In the genomic region with DNA sequence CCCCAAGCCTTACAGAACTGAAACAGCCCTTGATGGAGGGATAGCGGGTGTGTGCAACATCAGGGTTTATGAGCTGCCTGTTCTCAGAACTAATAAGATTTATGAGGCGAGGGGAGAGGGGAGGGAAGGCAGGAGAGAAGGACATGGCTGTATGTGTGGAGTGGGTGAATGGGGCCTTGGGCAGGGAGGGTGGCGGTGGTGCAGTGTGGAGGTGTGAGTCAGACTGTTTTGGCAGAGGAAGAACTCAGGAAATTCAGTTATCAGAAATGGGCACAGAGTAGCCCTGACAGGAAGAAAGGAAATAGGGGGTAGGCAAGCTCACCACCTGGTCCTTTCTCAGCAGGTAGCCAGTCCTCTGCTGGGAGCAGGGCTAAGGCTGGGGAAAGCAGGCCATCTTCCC, we compare ENCODE assay signal across 10 mouse cellular contexts. TPM values are rescaled to one million over a fixed set of nuclear protein-coding genes. Genes with fewer than 3 reads are reported as not detected.
A peak's percentile ranks its signal among the peaks of the same experiment; 100 is the strongest.
DNase-seq lines count a peak whose midpoint lies in the region; ATAC-seq and TF ChIP-seq lines count a peak whose summit lies in the region.
"Had no signal": no experiment of that assay in that cellular context is flagged by ENCODE, and none has a peak within 500 bp of the region (broad histone marks: within the 10 kb centered on the region; RNA-seq: fewer than 3 reads in every experiment).

No protein-coding gene starts in this region.

- ATAC-seq in kidney, embryonic 15.5 days (replicated peaks; ENCODE audit: low FRiP score), result 0 out of 2 replicates have a peak, but pooled peaks have one; percentile 56
- ATAC-seq in forebrain, embryonic 14.5 days, result no peak

- H3K9me3 ChIP-seq in kidney, embryonic 15.5 days (replicated peaks), result no peaks in the 10 kb centered on the region
- H3K9me3 ChIP-seq in forebrain, embryonic 14.5 days (replicated peaks; ENCODE audit: control insufficient read depth, low read length), result no peaks in the 10 kb centered on the region

- H3K36me3 ChIP-seq in kidney, embryonic 15.5 days, result no peaks in the 10 kb centered on the region
- H3K36me3 ChIP-seq in myocyte (ENCODE audit: control insufficient read depth, insufficient read depth), result no peaks in the 10 kb centered on the region
- no peaks in the 10 kb centered on the region for H3K36me3 ChIP-seq in heart, adult 2 months (ENCODE audit: control insufficient read depth, insufficient read depth, low read length)
- no peaks in the 10 kb centered on the region for H3K36me3 ChIP-seq in forebrain, embryonic 14.5 days (ENCODE audit: control insufficient read depth, insufficient read depth, low read length)

- TF ChIP-seq EP300 in heart, adult 2 months (IDR thresholded peaks at IDR 0.05; ENCODE audit: insufficient read depth, low read depth, low read length), result no peak

- peaks cover 82% of the 10 kb centered on the region for H3K79me2 ChIP-seq in myocyte (ENCODE audit: control insufficient read depth, insufficient read depth)
- H3K79me2 ChIP-seq in heart, adult 2 months (replicated peaks; ENCODE audit: control insufficient read depth, insufficient read depth, low read length), result peaks cover 8% of the 10 kb centered on the region

- no peak overlapping the region for H3K4me3 ChIP-seq in kidney, embryonic 15.5 days (replicated peaks)
- H3K4me3 ChIP-seq in myocyte, result no peak overlapping the region
- no peak overlapping the region for H3K4me3 ChIP-seq in heart, adult 2 months
- no peak overlapping the region for H3K4me3 ChIP-seq in forebrain, embryonic 14.5 days (ENCODE audit: low read depth, low read length)

- H3K4me1 ChIP-seq in kidney, embryonic 15.5 days, result peaks cover 54% of the 10 kb centered on the region
- H3K4me1 ChIP-seq in heart, adult 2 months (ENCODE audit: control insufficient read depth, insufficient read depth, low read length), result peaks cover 17% of the 10 kb centered on the region
- H3K4me1 ChIP-seq in forebrain, embryonic 14.5 days (ENCODE audit: control insufficient read depth, insufficient read depth, low read length), result peaks cover 36% of the 10 kb centered on the region

- TF ChIP-seq CTCF in heart, adult 2 months (IDR thresholded peaks at IDR 0.05), result no peak

- 19% methylated on average over 3 of the region's 3 CpGs for WGBS in kidney, embryonic 15.5 days
- 48% methylated on average over 3 of the region's 3 CpGs for WGBS in heart, adult 2 months
- 77% methylated on average over 3 of the region's 3 CpGs for WGBS in forebrain, embryonic 14.5 days

- no peak overlapping the region for H3K4me2 ChIP-seq in kidney, embryonic 15.5 days
- H3K4me2 ChIP-seq in myocyte (ENCODE audit: low read depth), result peak overlapping the region; percentile 12
- no peak overlapping the region for H3K4me2 ChIP-seq in forebrain, embryonic 14.5 days (ENCODE audit: low read length)
- H3K4me2 ChIP-seq: heart, embryonic 11.5 days had no signal

- H3K27ac ChIP-seq in kidney, embryonic 15.5 days, result no peak overlapping the region
- no peak overlapping the region for H3K27ac ChIP-seq in heart, adult 2 months
- no peak overlapping the region for H3K27ac ChIP-seq in forebrain, embryonic 14.5 days (ENCODE audit: low read depth, low read length)

- DNase-seq in kidney, postnatal 14 days, result no peak
- peak; percentile 72 for DNase-seq in adrenal gland, adult 2 months
- DNase-seq in cerebellum, postnatal 36 days, result peak; percentile 59 to 64
- no peak for DNase-seq in right cerebral cortex, adult 18-20 months
- DNase-seq in heart, adult 2 months, result no peak
- DNase-seq in forebrain, embryonic 14.5 days (ENCODE audit: low spot score), result no peak
- DNase-seq: lung, postnatal 14 days had no signal

- peaks cover 14% of the 10 kb centered on the region; the same call in 1 of the 2 replicates for H3K27me3 ChIP-seq in kidney, embryonic 15.5 days
- H3K27me3 ChIP-seq in myocyte (ENCODE audit: control insufficient read depth, insufficient read depth, insufficient read length), result no peaks in the 10 kb centered on the region
- no peaks in the 10 kb centered on the region for H3K27me3 ChIP-seq in heart, adult 2 months (ENCODE audit: control insufficient read depth, insufficient read depth, low read length)
- H3K27me3 ChIP-seq in forebrain, embryonic 14.5 days (replicated peaks; ENCODE audit: control insufficient read depth, insufficient read depth, low read length), result no peaks in the 10 kb centered on the region

- no peak overlapping the region for H3ac ChIP-seq in myocyte (ENCODE audit: control insufficient read depth, insufficient read length)

- intact Hi-C loops in heart, adult 2 months (cut with DNase I), result no loop called here

- H3K9ac ChIP-seq in kidney, embryonic 15.5 days, result no peak overlapping the region
- H3K9ac ChIP-seq in heart, adult 2 months (ENCODE audit: low read depth, low read length), result no peak overlapping the region
- H3K9ac ChIP-seq in forebrain, embryonic 14.5 days (ENCODE audit: low read length), result no peak overlapping the region

- TF ChIP-seq POLR2A in myocyte (IDR thresholded peaks at IDR 0.05; ENCODE audit: insufficient read length, low read depth), result no peak
- TF ChIP-seq POLR2A in heart, adult 2 months (IDR thresholded peaks at IDR 0.05; ENCODE audit: insufficient read depth, low read depth, low read length), result no peak

TF ChIP-seq in myocyte, 11 proteins besides CTCF, POLR2A, EP300 and RAD21:
- no peak for TF ChIP-seq MYOG (IDR thresholded peaks at IDR 0.05; ENCODE audit: control insufficient read depth in 1 of 3, insufficient read depth in 1 of 3, insufficient read length in 2 of 3, low read depth in 2 of 3)
- no peak for TF ChIP-seq CEBPB (IDR thresholded peaks at IDR 0.05; ENCODE audit: insufficient read depth, poor library complexity, severe bottlenecking)
- TF ChIP-seq POLR2AphosphoS2 (IDR thresholded peaks at IDR 0.05; ENCODE audit: insufficient read length, low read depth), result no peak
- no peak for TF ChIP-seq E2F4 (IDR thresholded peaks at IDR 0.05; ENCODE audit: insufficient read depth)
- TF ChIP-seq SRF (IDR thresholded peaks at IDR 0.05; ENCODE audit: control insufficient read depth, insufficient read length, low read depth), result no peak
- TF ChIP-seq REST (IDR thresholded peaks at IDR 0.05; ENCODE audit: insufficient read depth, insufficient read length), result no peak
- TF ChIP-seq TCF3 (IDR thresholded peaks at IDR 0.05; ENCODE audit: insufficient read length, low read depth), result no peak
- no peak for TF ChIP-seq MYOD1 (IDR thresholded peaks at IDR 0.05; ENCODE audit: control insufficient read depth in 1 of 3, insufficient read length in 2 of 3, low read depth in 2 of 3)
- no peak for TF ChIP-seq MAX (IDR thresholded peaks at IDR 0.05; ENCODE audit: low read depth)
- no peak for TF ChIP-seq USF1 (IDR thresholded peaks at IDR 0.05; ENCODE audit: low read depth)
- no peak for TF ChIP-seq TCF12 (IDR thresholded peaks at IDR 0.05; ENCODE audit: insufficient read depth, poor library complexity, severe bottlenecking)

RNA-seq across cellular contexts. Expression of gene Med13l, which starts 13.8 kb away (rescaled TPM):
- polyA plus RNA-seq in kidney, embryonic 15.5 days (2015; fragmentation: Nextera tagmentation; extraction: Ambion mirVana), result 8.5 and 10.2 TPM in 2 replicates
- total RNA-seq in adrenal gland, adult 2 months (2021), result 10 to 100 TPM; 31.5 to 34.3 TPM
- polyA plus RNA-seq in adrenal gland, adult 2 months (2012; rRNA removed), result 14.1 and 17.0 TPM in 2 replicates
- 7.4 TPM for polyA plus RNA-seq in myocyte (2012; fragmentation: generic; extraction: Trizol)
- total RNA-seq in heart, adult 2 months (2021), result 10 to 100 TPM; 29.9 to 30.8 TPM
- polyA plus RNA-seq in heart, adult 2 months (2012; rRNA removed), result 10.4 and 11.0 TPM in 2 replicates
- 14.6 and 18.9 TPM in 2 replicates for polyA plus RNA-seq in forebrain, embryonic 14.5 days (2014; fragmentation: Nextera tagmentation; extraction: Ambion mirVana)

Comparison
In these comparisons a context has a peak if more than half of its experiments do, and no peak if none do; other contexts are left out.
1. DNase-seq: peak in adrenal gland, adult 2 months (single experiment) and cerebellum, postnatal 36 days (2 of 2); none in kidney, postnatal 14 days (single experiment), right cerebral cortex, adult 18-20 months (single experiment), heart, adult 2 months (0 of 2) and forebrain, embryonic 14.5 days (single experiment).